Mouse (Mus musculus) limb, embryonic 10.5 days (tissue): ENCODE results near the gene Tagap1. TPM values are rescaled to one million over a fixed set of nuclear protein-coding genes. Genes with fewer than 3 reads are reported as not detected.
"Not testable (repeated sequence)": the region's sequence is repeated elsewhere in the genome, so short reads cannot be mapped to it uniquely, and the experiment has no call there.

Source experiments
- DNase-seq: peaks from one replicate; pipeline ENCODE4 v3.0.0-alpha.2; 2017; ENCODE audit warnings: low spot score
- H3K27ac ChIP-seq: fragments of 300-500 bp; sonication (generic); 2 replicates; pipeline ENCODE4 v1.5.1; 2016; ENCODE audit warnings: mild to moderate bottlenecking
- H3K27me3 ChIP-seq: fragments of 300-500 bp; sonication (generic); 2 replicates; pipeline ENCODE4 v1.6.1; 2016; ENCODE audit warnings: low read depth, mild to moderate bottlenecking; ENCODE audit not compliant: poor library complexity, severe bottlenecking
- H3K36me3 ChIP-seq: fragments of 300-500 bp; sonication (generic); 2 replicates; pipeline ENCODE4 v1.6.1; 2016; ENCODE audit warnings: mild to moderate bottlenecking, moderate library complexity
- H3K4me1 ChIP-seq: fragments of 300-500 bp; sonication (generic); 2 replicates; pipeline ENCODE4 v1.6.1; 2016
- H3K4me3 ChIP-seq: fragments of 300-500 bp; sonication (generic); 2 replicates; pipeline ENCODE4 v1.5.1; 2016; ENCODE audit warnings: mild to moderate bottlenecking, moderate library complexity
- H3K9me3 ChIP-seq: fragments of 300-500 bp; sonication (generic); replicated peaks from 2 replicates; pipeline ENCODE4 v1.6.1; 2016; ENCODE audit warnings: mild to moderate bottlenecking
- WGBS: fragments of 180-500 bp; shearing (Covaris S2); methylation state at CpG from one replicate; pipeline ENCODE4 v1.1.7; 2016; 5-methylcytosine and 5-hydroxymethylcytosine counted together
- polyA plus RNA-seq: library from polyadenylated mRNA; unstranded; fragments of >200 nt; fragmentation: Nextera tagmentation; extraction: Ambion mirVana; gene quantifications from 2 replicates; pipeline ENCODE4 v1.2.1, GENCODE M21; 2016

Gene Tagap1
- polyA plus RNA-seq, 1 experiment from 2014 or later = 59.2 TPM

DNA sequence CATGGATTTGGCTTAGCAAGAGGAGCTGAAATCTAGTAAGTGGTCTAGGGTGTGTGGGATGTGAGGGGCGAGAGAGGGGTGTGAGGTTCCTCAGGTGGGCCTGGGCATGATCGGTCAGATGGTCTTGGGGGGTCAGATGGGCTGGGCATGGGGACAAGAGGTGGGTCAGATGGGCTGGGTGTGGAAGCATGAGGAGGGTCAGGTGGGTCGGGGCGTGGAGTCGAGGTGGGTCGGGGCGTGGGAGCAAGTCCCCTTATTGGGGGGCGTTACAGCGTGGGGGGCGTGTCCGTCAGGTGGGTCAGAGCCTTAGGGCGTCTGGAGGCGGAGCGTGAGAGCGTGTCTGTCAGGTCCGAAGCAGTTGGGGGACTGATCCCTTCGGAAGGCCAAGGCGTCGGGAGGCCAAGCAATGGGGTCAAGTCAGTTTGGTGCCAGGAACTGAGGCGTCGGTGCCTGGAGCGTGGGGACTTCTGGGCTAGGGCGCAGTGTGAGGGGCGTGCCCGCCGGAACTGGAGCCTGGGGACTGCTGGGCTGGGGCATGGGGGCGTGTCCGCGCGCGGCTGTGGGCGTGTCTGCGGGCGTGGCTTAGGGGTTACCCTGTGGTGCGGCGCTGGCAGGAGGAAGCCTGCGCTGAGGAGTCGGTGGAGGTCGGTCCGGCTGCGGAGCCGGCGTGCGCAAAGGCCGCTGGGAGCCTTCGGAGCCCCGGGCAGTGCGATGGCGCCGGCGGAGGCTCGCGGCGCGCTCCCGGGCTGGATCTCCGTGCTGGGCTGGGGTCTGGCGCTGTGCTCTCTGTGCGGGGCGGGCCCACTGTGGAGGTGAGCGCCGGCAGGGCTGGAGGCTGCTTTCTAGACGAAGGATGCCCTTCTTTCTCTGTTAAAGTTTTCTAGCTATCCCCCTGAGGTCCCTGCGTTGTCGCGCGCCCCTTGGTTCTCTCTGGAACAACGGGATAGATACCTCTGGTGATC lies 17.6 kb upstream of the Tagap1 start, which contains the start of gene Gm49721:
Gene Gm49721, plus strand, starts transcription at position 618 of the 962 bp plus-strand sequence.
- H3K4me1 ChIP-seq = not testable (repeated sequence)

DNA sequence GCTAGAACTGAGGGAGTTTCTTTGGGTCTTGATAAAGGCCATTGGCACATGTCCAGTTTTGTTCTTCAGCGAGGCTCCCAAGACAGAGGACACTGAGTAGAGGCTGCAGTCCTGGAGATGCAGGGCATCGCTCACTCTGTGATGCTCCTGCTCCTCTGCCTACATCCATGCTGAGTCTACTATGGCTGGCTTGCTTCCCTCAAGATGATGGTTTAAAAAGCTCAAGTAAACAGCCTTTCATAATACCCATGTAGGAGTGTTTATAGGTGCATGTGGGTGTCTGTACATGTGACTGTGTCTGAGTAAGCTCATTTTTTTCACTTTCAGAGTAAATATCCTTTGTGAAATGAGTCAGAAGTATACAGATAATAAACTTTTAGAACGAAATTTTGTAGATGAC lies 14.0 kb upstream of the Tagap1 start:
- not testable (repeated sequence) for DNase-seq, H3K4me3 ChIP-seq, H3K27me3 ChIP-seq, H3K27ac ChIP-seq, H3K4me1 ChIP-seq, H3K36me3 ChIP-seq, H3K9me3 ChIP-seq
- 71% methylated on average over 3 of the region's 3 CpGs for WGBS

More for the DNA sequence above, 17.6 kb upstream of the Tagap1 start, which contains the start of gene Gm49721:
- not testable (repeated sequence) for H3K36me3 ChIP-seq, H3K27me3 ChIP-seq, H3K9me3 ChIP-seq
- Histone ChIP-seq H3K27ac (peak within 1 kb of the TSS; percentile 82; the same call in 1 of the 2 replicates), H3K4me3 (peak within 1 kb of the TSS; percentile 54)
- WGBS = 1% methylated on average over 52 of the region's 68 CpGs
- DNase-seq = peak; percentile 63

DNA sequence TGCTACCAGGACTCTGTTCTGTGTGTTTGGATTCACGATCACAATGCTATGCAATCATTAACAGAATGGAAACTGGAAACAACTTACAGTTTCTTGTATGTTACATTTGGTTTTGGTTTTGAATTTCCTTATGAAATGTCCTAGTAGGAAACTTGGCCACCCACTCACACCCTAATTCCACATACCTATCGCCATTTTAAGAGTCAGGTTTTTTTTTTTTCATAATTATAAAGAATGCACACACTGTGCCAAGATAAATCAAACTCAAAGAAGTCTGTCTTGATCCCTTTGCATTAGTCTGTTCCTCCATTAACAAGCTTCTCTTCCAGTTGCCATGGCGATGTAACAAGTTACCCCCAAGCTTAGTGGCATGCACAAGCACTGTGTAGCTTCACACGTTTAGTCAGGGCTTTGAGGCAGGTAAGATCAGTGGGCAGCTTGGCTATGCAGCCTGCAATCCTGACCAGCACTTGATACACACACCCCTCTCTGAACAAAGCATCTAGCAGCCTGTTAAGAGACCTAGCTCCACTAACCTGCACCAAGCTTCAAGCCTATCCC lies 12.0 kb upstream of the Tagap1 start:
- H3K4me1 ChIP-seq, H3K27me3 ChIP-seq, DNase-seq, H3K9me3 ChIP-seq, H3K4me3 ChIP-seq, H3K27ac ChIP-seq, H3K36me3 ChIP-seq: not testable (repeated sequence)
- WGBS = 75% methylated on average over 4 of the region's 4 CpGs

DNA sequence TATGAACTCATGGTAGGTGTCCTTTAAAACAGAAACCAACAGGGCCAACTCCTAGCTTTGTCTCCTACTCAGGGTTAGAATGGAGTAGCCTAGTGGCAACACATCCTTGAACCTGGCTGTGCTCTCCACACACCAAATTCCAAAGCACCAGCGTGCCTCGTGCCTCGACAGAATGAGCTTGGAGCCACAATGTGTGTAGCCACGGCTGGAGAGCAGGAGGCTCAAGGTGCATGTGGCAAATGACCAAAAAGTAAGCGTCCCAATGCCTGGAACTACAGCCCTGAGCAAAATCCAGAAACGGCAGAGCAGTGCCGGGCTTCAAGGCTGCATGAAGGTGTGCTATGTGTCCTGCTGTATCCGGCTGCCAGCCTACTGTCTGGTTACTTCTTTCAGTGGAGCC lies 10.3 kb upstream of the Tagap1 start:
- H3K36me3 ChIP-seq, H3K27ac ChIP-seq, H3K4me3 ChIP-seq, H3K4me1 ChIP-seq, H3K27me3 ChIP-seq, H3K9me3 ChIP-seq, DNase-seq: not testable (repeated sequence)
- WGBS = 84% methylated on average over 8 of the region's 8 CpGs

DNA sequence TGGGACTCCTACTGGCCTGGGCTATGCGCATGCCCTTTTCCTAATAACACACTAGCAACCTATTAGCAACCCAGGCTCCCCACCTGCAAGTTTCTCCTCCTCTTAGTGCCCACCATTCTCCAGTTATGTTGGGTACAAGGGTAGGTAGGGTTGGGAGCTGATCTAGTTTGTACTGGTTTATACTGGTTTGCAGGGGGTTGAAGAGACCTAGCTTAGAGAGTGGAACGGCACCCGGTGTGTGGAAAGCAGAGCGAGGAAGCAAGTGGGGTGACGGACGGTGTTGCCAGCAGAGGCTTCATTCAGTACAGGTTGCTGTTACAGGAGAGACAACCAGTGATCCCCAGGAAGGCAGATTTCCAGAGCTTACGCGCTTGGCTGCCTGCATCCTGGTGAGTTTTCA lies 9.4 kb upstream of the Tagap1 start, which contains the start of gene Rnaset2b:
Gene Rnaset2b, plus strand, starts transcription at position 301 of the 400 bp plus-strand sequence.
- H3K27ac ChIP-seq, DNase-seq, H3K9me3 ChIP-seq, H3K27me3 ChIP-seq, H3K4me1 ChIP-seq, H3K36me3 ChIP-seq, H3K4me3 ChIP-seq: not testable (repeated sequence)
- 100% methylated on average over 1 of the region's 8 CpGs for WGBS

DNA sequence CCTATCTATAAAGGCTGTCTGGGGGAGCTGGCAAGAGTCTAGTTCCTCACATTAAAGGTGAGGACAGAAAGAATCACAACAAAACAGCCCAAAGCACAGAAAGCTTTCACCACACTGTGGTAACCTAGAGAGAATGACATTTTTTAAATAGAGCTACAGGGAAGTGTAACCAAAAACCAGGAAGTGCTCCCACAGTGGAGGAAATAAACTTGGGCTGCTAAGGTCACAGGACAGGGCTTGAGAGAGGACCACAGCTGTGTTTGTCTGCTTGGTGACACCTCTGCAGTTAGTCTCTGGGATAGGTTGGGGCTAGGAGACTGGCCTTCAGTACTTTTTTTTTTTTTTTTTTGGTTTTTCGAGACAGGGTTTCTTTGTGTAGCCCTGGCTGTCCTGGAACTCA lies 6.7 kb upstream of the Tagap1 start:
- not testable (repeated sequence) for H3K27me3 ChIP-seq, DNase-seq, H3K27ac ChIP-seq, H3K4me3 ChIP-seq, H3K4me1 ChIP-seq, H3K36me3 ChIP-seq, H3K9me3 ChIP-seq
- WGBS = 29% methylated on average over 1 of the region's 1 CpGs

DNA sequence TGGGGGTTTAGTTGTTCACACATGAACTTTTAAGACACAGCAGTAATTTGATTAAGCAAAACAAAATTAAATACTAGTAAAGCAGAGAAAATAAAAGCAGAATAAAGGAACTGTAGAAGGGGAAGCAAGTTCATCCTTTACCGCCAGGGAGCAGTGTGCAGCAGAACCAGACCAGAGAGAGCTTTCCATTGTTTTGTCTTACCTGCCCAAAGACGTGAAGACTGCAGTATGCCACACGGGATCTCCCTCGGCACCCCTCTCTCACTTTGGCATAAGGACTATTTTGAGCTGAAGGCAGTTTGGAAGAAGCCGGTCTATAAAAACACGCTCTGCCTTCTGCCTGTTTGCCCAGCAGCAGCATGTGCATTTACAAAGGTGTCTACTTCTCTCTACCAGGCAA lies 4.4 kb upstream of the Tagap1 start:
- H3K27me3 ChIP-seq, H3K9me3 ChIP-seq, H3K36me3 ChIP-seq, H3K4me1 ChIP-seq, H3K27ac ChIP-seq, H3K4me3 ChIP-seq: not testable (repeated sequence)
- whole genome bisulfite sequencing = 17% methylated on average over 6 of the region's 6 CpGs
- DNase-seq = peak; percentile 38

DNA sequence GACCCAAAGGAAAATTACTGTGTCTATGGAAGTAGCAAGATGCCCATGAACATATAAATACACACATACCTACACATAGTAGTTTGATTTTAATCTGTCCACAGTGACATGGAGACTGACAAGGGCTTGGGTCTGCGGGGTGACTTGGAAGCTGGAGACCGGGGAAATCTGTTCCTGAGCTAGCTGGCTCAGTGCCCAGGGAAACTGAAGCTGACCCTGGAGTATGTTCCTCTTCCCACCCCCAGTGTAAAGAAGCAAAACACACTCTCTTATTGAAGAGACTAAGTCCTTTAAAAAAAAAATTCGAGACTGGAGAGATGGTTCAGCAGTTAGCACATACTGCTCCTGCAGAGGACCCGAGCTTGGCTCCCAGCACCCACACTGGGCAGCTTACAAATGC lies 2.0 kb upstream of the Tagap1 start:
- not testable (repeated sequence) for H3K9me3 ChIP-seq, H3K4me3 ChIP-seq, DNase-seq, H3K27ac ChIP-seq, H3K36me3 ChIP-seq, H3K4me1 ChIP-seq, H3K27me3 ChIP-seq
- WGBS = 82% methylated on average over 4 of the region's 4 CpGs

DNA sequence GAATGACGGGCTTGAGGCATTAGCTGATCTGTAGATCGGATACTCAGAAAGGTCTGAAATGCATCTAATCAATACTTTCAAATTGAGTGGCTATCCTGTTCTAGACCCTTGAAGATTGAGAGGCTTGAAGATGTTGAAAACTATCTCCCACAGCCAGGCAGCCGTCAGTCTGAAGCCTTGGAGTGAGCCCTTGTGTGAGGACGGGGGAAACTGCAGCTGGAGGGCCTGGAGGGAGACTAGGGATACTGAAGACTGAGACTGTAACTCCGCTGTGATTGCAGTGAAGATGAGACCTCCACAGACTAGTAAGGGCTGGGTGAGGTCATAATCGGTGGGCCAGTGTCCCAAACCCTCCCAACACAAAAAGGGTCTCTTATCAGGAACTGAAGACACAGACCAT lies 1.4 kb upstream of the Tagap1 start:
- H3K4me3 ChIP-seq, H3K27ac ChIP-seq, H3K9me3 ChIP-seq, H3K27me3 ChIP-seq, H3K4me1 ChIP-seq, DNase-seq, H3K36me3 ChIP-seq: not testable (repeated sequence)
- WGBS = 81% methylated on average over 4 of the region's 6 CpGs

DNA sequence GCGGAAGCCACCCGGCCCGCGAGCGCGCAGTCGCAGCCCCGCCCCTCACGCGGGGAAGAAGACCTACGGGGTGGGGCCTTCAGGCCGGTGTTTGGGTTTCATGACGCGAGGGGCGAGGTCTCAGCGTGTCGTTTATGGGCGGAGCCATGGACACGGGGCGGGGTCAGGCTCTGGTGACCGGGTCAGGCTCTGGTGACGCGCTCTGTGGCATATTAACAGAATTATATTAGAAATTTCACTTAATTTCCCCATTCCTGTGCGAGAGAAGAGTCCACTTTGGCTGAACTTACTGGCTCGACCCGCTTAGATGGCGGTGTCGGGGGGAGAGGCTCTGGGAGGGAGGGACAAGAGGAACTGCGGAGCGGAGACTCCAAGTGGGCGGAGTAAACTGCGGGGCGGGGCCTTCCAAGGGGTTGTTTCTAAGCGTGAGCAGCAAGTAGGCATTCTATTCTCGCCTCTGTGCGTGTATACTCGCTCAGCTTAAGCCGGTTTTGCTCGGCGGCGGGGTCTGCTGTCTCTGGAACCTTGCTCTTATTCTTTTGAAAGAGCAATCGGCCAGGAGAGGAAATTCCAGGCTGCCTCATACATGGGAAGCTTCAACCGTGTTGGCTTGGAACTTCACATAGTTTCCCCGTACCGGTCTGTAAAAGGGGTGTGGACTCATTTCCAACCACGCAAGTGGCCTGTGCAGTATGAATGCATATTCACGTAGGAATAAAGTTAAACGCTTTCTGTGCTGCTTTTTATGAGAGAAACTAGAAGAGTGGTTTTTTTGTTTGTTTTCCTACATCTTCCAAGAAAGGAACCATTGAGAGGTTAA lies 435 bp upstream of the Tagap1 start:
- not testable (repeated sequence) for H3K36me3 ChIP-seq, H3K27ac ChIP-seq, H3K9me3 ChIP-seq, H3K27me3 ChIP-seq, H3K4me1 ChIP-seq
- peak overlapping the region; percentile 37 for H3K4me3 ChIP-seq
- WGBS = 2% methylated on average over 21 of the region's 48 CpGs
- DNase-seq = peak; percentile 31

DNA sequence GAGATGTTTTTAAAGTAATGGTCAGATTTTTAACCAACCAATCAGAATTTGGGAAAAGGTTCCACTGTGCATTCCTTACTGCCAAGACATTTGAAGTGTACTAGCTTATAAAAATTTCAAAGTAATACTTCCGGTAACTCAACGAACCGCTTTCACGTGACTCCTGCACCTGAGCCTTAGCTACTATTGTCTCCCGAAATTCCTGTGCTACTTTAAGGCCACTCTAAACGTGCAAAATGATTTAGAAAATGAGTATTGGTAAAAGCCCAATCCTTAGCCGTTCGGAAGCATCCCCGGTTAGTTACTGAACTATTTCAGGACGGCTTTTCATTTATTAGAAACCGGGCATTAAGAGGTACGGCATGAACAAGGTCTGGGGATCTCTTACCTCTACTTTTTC lies 607 bp downstream of the Tagap1 start:
- under 1% methylated on average over 12 of the region's 12 CpGs for WGBS
- H3K9me3 ChIP-seq, H3K4me1 ChIP-seq, H3K27ac ChIP-seq, H3K27me3 ChIP-seq, DNase-seq: not testable (repeated sequence)
- peak overlapping the region; percentile 55 for H3K4me3 ChIP-seq
- H3K36me3 ChIP-seq = peaks cover 15% of the 10 kb centered on the region

DNA sequence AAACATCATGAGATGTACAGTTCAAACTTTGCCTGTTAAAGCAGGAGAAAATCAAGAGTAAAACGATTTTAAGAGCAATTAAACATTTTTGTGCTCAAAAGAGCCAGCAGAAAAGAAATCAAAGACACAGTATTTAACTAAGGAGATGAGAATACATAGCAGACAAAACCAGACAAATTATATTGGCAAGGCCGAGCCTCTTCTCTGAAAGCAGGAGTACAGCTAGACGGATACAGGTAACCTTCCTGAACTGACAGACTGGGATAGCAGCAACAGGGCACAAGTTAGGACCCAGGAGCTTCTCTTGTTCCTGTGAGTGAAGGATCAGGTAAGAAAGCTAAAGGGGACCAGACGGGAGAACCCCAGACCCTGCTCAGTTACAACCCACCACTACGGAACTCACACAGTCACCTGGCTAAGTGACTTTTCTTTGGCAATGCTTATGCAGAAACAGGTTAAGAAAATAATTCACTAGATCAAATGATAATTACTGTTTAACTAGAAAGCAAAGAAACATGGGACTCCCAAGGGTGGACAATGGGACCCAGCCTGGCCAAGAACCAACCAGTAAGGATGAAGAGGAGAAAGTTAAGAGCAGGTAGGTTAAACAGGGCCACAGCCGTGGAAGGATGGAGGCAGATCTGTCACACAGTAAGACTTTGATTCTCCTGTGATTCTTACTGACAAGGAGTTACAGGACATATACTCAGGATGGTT lies 1.3 kb downstream of the Tagap1 start:
- 74% methylated on average over 5 of the region's 6 CpGs for WGBS
- H3K4me3 ChIP-seq = peak overlapping the region; percentile 55
- not testable (repeated sequence) for H3K27me3 ChIP-seq

More for the DNA sequence above, 1.3 kb downstream of the Tagap1 start:
- H3K36me3 ChIP-seq = peaks cover 21% of the 10 kb centered on the region
- not testable (repeated sequence) for DNase-seq, H3K4me1 ChIP-seq, H3K27ac ChIP-seq, H3K9me3 ChIP-seq
